Mouse (Mus musculus) lung, embryonic 14.5 days (tissue): Measurements from ENCODE around the gene Klre1. TPM values are rescaled to one million over a fixed set of nuclear protein-coding genes. Genes with fewer than 3 reads are reported as not detected.

ENCODE experiments used
- ATAC-seq: fragments of 200-750 bp; cut with Nextera tagmentation; 2 replicates; pipeline ENCODE4 v1.8.0; 2017; ENCODE audit warnings: mild to moderate bottlenecking, moderate TSS enrichment, moderate library complexity; ENCODE audit not compliant: insufficient read depth
- DNase-seq: peaks from one replicate; pipeline ENCODE4 v3.0.0-alpha.2; 2015
- H3K27ac ChIP-seq: fragments of 300-500 bp; sonication (generic); 2 replicates; pipeline ENCODE4 v1.5.1; 2014; ENCODE audit warnings: low read depth, mild to moderate bottlenecking, moderate library complexity
- H3K27me3 ChIP-seq: fragments of 300-500 bp; sonication (generic); 2 replicates; pipeline ENCODE4 v1.6.1; 2014; ENCODE audit warnings: low read length, control low read depth; ENCODE audit not compliant: insufficient read depth
- H3K36me3 ChIP-seq: fragments of 300-500 bp; sonication (generic); 2 replicates; pipeline ENCODE4 v1.6.1; 2014; ENCODE audit warnings: control low read depth; ENCODE audit not compliant: insufficient read depth
- H3K4me1 ChIP-seq: fragments of 300-500 bp; sonication (generic); 2 replicates; pipeline ENCODE4 v1.6.1; 2014; ENCODE audit warnings: antibody characterized with exemption, control low read depth; ENCODE audit not compliant: insufficient read depth
- H3K4me2 ChIP-seq: fragments of 300-500 bp; sonication (generic); 2 replicates; pipeline ENCODE4 v1.6.1; 2014; ENCODE audit warnings: mild to moderate bottlenecking
- H3K4me3 ChIP-seq: fragments of 300-500 bp; sonication (generic); 2 replicates; pipeline ENCODE4 v1.5.1; 2014; ENCODE audit warnings: low read depth, low read length
- H3K9ac ChIP-seq: fragments of 300-500 bp; sonication (generic); 2 replicates; pipeline ENCODE4 v1.6.1; 2014
- H3K9me3 ChIP-seq: fragments of 300-500 bp; sonication (generic); 2 replicates; pipeline ENCODE4 v1.6.1; 2016; ENCODE audit warnings: low read depth, low read length, control low read depth
- CTCF ChIP-seq: IDR thresholded peaks from 2 replicates; pipeline ENCODE4 v1.5.1; 2016; ENCODE audit warnings: antibody characterized with exemption, low read depth
- WGBS: fragments of 180-500 bp; shearing (Covaris S2); extraction: QIAGEN DNeasy Blood & Tissue Kit; methylation state at CpG from one replicate; pipeline ENCODE4 v1.1.7; 2014; 5-methylcytosine and 5-hydroxymethylcytosine counted together
- polyA plus RNA-seq: library from polyadenylated mRNA; unstranded; fragments of >200 nt; fragmentation: Nextera tagmentation; extraction: Ambion mirVana; gene quantifications from 2 replicates; pipeline ENCODE4 v1.2.1, GENCODE M21; 2014

The Klre1 gene
- polyA plus RNA-seq, 1 experiment from 2014 or later = not detected

DNA sequence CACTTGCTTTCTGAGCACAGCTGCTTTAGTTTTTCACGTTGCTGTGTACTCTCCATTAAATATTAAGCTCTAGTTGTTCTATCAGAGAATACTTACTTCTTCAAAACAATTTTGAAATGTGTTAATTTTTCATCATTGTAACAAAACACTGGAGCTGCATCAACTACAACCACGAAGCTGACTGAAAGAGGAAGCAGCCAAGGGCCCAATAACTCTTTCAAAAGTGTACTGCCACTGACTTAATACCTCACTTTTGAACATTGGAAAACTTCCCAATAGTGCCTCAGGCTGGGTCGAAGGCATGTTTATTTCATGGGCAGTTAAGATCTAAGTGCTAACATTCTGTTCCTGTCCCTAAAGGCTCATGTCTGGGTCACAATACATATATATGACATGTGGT lies 29.7 kb upstream of the Klre1 start:
- Histone ChIP-seq H3K9ac (no peak overlapping the region), H3K4me1 (no peaks in the 10 kb centered on the region), H3K4me2 (no peak overlapping the region), H3K9me3 (no peaks in the 10 kb centered on the region), H3K36me3 (no peaks in the 10 kb centered on the region), H3K27me3 (no peaks in the 10 kb centered on the region), H3K27ac (no peak overlapping the region), H3K4me3 (no peak overlapping the region)
- 58% methylated on average over 3 of the region's 3 CpGs for WGBS
- TF ChIP-seq CTCF = no peak
- DNase-seq (no peak), ATAC-seq (no peak)

- Histone ChIP-seq H3K27ac (no peak overlapping the region), H3K9me3 (no peaks in the 10 kb centered on the region), H3K4me3 (no peak overlapping the region), H3K36me3 (no peaks in the 10 kb centered on the region), H3K9ac (no peak overlapping the region), H3K4me1 (no peaks in the 10 kb centered on the region), H3K4me2 (no peak overlapping the region), H3K27me3 (no peaks in the 10 kb centered on the region)
- DNase-seq (peak; percentile 13), ATAC-seq (no peak; the same call in 1 of the 2 replicates)
- no peak for TF ChIP-seq CTCF
Observed at GRCm38 (mm10) chr6:129557298-129558023, 20.2 kb upstream of the Klre1 start.

GRCm38 (mm10) chr6:129558946-129559640 lies 18.6 kb upstream of the Klre1 start:
- H3K27me3 ChIP-seq = no peaks in the 10 kb centered on the region
- H3K4me1 ChIP-seq = no peaks in the 10 kb centered on the region
- no peaks in the 10 kb centered on the region for H3K9me3 ChIP-seq
- H3K9ac ChIP-seq = no peak overlapping the region
- peak; percentile 94 for TF ChIP-seq CTCF
- peak; percentile 89 for DNase-seq
- H3K27ac ChIP-seq = no peak overlapping the region
- 18% methylated on average over 12 of the region's 12 CpGs for WGBS
- peak; percentile 90 for ATAC-seq
- H3K36me3 ChIP-seq = no peaks in the 10 kb centered on the region
- no peak overlapping the region for H3K4me3 ChIP-seq
- H3K4me2 ChIP-seq = no peak overlapping the region

GRCm38 (mm10) chr6:129559641-129560027 lies 18.1 kb upstream of the Klre1 start:
- 56% methylated on average over 4 of the region's 4 CpGs for WGBS
- no peak for TF ChIP-seq CTCF
- H3K36me3 ChIP-seq = no peaks in the 10 kb centered on the region
- no peak overlapping the region for H3K4me3 ChIP-seq
- H3K9me3 ChIP-seq = no peaks in the 10 kb centered on the region
- H3K27ac ChIP-seq = no peak overlapping the region
- DNase-seq (no peak), ATAC-seq (0 out of 2 replicates have a peak, but pooled peaks have one; percentile 36)
- no peak overlapping the region for H3K4me2 ChIP-seq
- H3K4me1 ChIP-seq = no peaks in the 10 kb centered on the region
- H3K9ac ChIP-seq = no peak overlapping the region
- H3K27me3 ChIP-seq = no peaks in the 10 kb centered on the region

- no peak for DNase-seq
- 72% methylated on average over 2 of the region's 2 CpGs for WGBS
- H3K9me3 ChIP-seq = no peaks in the 10 kb centered on the region
- H3K4me2 ChIP-seq = no peak overlapping the region
- H3K27ac ChIP-seq = no peak overlapping the region
- no peak overlapping the region for H3K4me3 ChIP-seq
- no peak overlapping the region for H3K9ac ChIP-seq
- no peaks in the 10 kb centered on the region for H3K27me3 ChIP-seq
- TF ChIP-seq CTCF = no peak
- no peaks in the 10 kb centered on the region for H3K36me3 ChIP-seq
- no peak for ATAC-seq
- no peaks in the 10 kb centered on the region for H3K4me1 ChIP-seq
Observed at GRCm38 (mm10) chr6:129565257-129565656, 12.4 kb upstream of the Klre1 start.

GRCm38 (mm10) chr6:129575315-129575714 lies 2.4 kb upstream of the Klre1 start:
- peak; percentile 56; the same call in 1 of the 2 replicates for ATAC-seq
- no peaks in the 10 kb centered on the region for H3K9me3 ChIP-seq
- H3K27me3 ChIP-seq = no peaks in the 10 kb centered on the region
- TF ChIP-seq CTCF = peak; percentile 23; the same call in 1 of the 2 replicates
- no peaks in the 10 kb centered on the region for H3K36me3 ChIP-seq
- H3K27ac ChIP-seq = no peak overlapping the region
- no peak overlapping the region for H3K4me2 ChIP-seq
- H3K9ac ChIP-seq = no peak overlapping the region
- peak; percentile 50 for DNase-seq
- 16% methylated on average over 2 of the region's 2 CpGs for WGBS
- H3K4me1 ChIP-seq = no peaks in the 10 kb centered on the region
- H3K4me3 ChIP-seq = no peak overlapping the region

DNA sequence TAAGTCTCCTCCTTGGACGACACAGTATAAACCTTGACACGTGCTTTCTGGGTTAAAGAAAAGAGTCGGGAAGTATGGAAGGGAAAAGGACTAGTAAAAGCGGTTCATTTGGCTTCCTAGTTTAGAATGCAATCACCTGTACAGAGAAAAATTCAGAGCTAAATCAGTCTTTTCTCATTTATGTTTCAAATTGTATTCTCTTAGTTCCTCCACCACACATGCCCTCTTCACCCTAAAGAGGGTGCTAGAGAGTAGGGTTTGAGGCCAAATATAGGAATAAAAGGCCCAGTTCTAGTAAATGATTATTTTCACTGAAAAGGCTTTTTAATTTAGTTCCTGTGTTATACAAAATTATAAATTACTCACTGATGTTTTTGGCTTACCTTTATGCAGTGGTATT lies 3.6 kb downstream of the Klre1 start:
- Histone ChIP-seq H3K4me2 (no peak overlapping the region), H3K27me3 (no peaks in the 10 kb centered on the region), H3K36me3 (no peaks in the 10 kb centered on the region), H3K4me3 (no peak overlapping the region), H3K9ac (no peak overlapping the region), H3K4me1 (no peaks in the 10 kb centered on the region), H3K9me3 (no peaks in the 10 kb centered on the region), H3K27ac (no peak overlapping the region)
- TF ChIP-seq CTCF = peak; percentile 43
- ATAC-seq (no peak), DNase-seq (peak; percentile 49)
- WGBS = 51% methylated on average over 4 of the region's 4 CpGs
